Mouse (Mus musculus) cerebellum, adult 2 months (tissue): ENCODE data around the gene Ankrd55. TPM values are rescaled to one million over a fixed set of nuclear protein-coding genes. Genes with fewer than 3 reads are reported as not detected.
A peak's percentile ranks its signal among the peaks of the same experiment; 100 is the strongest.

ENCODE experiments used
- DNase-seq, 2 experiments: peaks; one replicate each; pipeline ENCODE4 v3.0.0; 2021
- H3K27ac ChIP-seq: fragments of 200-500 bp; 2 replicates; pipeline ENCODE4 v1.5.1; 2012; ENCODE audit warnings: low read length, control low read depth, inconsistent platforms; ENCODE audit not compliant: insufficient read depth
- H3K27me3 ChIP-seq: fragments of 200-500 bp; 2 replicates; pipeline ENCODE4 v1.6.1; 2012; ENCODE audit warnings: inconsistent platforms, mild to moderate bottlenecking, low read length, moderate library complexity; ENCODE audit not compliant: control insufficient read depth, insufficient read depth
- H3K4me1 ChIP-seq: fragments of 200-500 bp; 2 replicates; pipeline ENCODE4 v1.6.1; 2011; ENCODE audit warnings: low read length; ENCODE audit not compliant: control insufficient read depth, insufficient read depth
- H3K4me3 ChIP-seq: fragments of 200-500 bp; replicated peaks from 2 replicates; pipeline ENCODE3; 2011; ENCODE audit warnings: mild to moderate bottlenecking, low read depth, low read length, control low read depth; ENCODE audit not compliant: insufficient read depth
- CTCF ChIP-seq: fragments of 200-500 bp; IDR thresholded peaks from 2 replicates; pipeline ENCODE4 v1.5.1; 2011; ENCODE audit warnings: low read depth, mild to moderate bottlenecking, control low read depth, low read length, moderate library complexity, borderline replicate concordance; ENCODE audit not compliant: insufficient read depth
- POLR2A ChIP-seq: fragments of 200-500 bp; IDR thresholded peaks from 2 replicates; pipeline ENCODE4 v1.6.1; 2011; ENCODE audit warnings: low read length, control low read depth, borderline replicate concordance; ENCODE audit not compliant: insufficient read depth
- WGBS: fragments of 180-500 bp; shearing (Covaris S2); methylation state at CpG from one replicate; pipeline ENCODE4 v1.1.7; 2018; 5-methylcytosine and 5-hydroxymethylcytosine counted together
- polyA plus RNA-seq: library from polyadenylated mRNA; depleted of rRNA; stranded (reverse); fragments of >200 nt; gene quantifications from 2 replicates; pipeline ENCODE4 v1.2.3, GENCODE M21; 2012; rRNA removed

Gene Ankrd55
- 12.5 and 15.2 TPM in 2 replicates for polyA plus RNA-seq

GRCm38 (mm10) chr13:112288225-112289178 is at the start of gene Ankrd55:
Gene Ankrd55, plus strand, starts transcription at chr13:112288451.
- H3K4me3 ChIP-seq, result peak within 1 kb of the TSS; percentile 24
- TF ChIP-seq POLR2A (no peak), CTCF (no peak)
- no peaks in the 10 kb centered on the region for H3K4me1 ChIP-seq
- no peaks in the 10 kb centered on the region for H3K27me3 ChIP-seq
- H3K27ac ChIP-seq, result no peak within 1 kb of the TSS
- DNase-seq, result peak; percentile 68 to 72
- 12% methylated on average over 22 of the region's 22 CpGs for WGBS

DNA sequence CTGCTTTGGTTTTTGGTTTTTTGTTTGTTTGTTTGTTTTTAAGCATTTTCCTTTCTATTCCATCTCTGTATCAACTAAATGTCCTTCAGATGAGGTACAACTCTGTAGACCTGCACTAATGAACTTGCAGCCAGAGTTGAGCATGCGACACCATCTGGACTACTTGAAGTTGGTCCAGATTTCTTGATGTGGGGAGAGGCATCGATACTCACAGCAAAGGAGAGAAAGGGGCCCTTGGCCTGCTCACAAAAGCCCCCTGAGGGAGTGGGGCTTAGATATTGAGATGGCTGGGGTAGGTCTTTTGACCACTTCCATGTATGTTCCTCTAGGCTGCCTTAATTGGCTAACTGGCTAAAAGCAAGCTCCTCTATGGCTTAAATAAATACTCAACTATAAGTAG is 49.0 kb upstream of the Ankrd55 start:
- no peak for TF ChIP-seq POLR2A
- TF ChIP-seq CTCF, result no peak
- Histone ChIP-seq H3K4me1 (no peaks in the 10 kb centered on the region), H3K27ac (no peak overlapping the region), H3K27me3 (no peaks in the 10 kb centered on the region), H3K4me3 (no peak overlapping the region)
- DNase-seq, result no peak
- 33% methylated on average over 2 of the region's 2 CpGs for WGBS

DNA sequence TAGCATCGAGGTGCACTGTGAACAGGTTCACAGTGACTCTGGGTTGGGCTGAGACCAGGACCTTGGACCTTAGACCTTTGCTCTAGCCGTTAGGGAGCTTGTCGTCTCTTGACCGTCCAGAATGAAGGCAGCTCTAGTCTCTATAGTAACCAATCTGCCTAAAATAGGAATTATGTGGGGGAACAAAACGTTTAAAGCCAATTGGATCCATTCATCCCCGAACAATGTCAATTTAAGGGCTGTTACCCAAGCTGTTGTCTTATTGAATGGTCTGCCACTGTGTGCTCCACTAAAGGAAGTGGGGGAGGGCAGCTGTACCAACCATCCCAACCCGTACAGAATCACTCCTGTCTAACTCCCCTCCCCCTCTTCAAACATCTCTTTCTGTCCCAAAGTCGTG is 46.8 kb upstream of the Ankrd55 start:
- TF ChIP-seq POLR2A, result no peak
- TF ChIP-seq CTCF, result no peak
- 41% methylated on average over 8 of the region's 8 CpGs for WGBS
- no peaks in the 10 kb centered on the region for H3K27me3 ChIP-seq
- no peaks in the 10 kb centered on the region for H3K4me1 ChIP-seq
- H3K4me3 ChIP-seq, result no peak overlapping the region
- no peak for DNase-seq
- H3K27ac ChIP-seq, result no peak overlapping the region

DNA sequence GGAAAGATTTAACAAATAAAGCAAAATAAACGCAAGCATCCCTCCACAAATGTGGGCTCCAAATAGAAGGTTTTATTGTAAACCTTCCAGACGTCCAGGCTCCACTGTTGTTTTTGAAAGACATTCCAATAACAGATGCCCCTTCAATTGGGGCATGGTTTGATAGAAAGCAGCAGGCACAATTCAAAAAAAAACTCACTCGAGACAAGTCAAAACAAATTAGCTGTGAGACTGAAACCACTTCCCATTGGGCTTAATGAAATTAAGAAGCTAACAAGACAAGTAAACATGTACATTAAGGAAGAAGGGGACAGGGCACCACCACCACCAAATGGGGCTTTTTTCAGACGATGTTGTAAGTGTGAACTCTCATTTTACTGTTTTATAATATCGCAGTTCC is 43.1 kb upstream of the Ankrd55 start:
- no peaks in the 10 kb centered on the region for H3K27me3 ChIP-seq
- no peak overlapping the region for H3K27ac ChIP-seq
- 65% methylated on average over 5 of the region's 5 CpGs for WGBS
- no peaks in the 10 kb centered on the region for H3K4me1 ChIP-seq
- no peak overlapping the region for H3K4me3 ChIP-seq
- DNase-seq, result no peak
- TF ChIP-seq CTCF (no peak), POLR2A (no peak)

DNA sequence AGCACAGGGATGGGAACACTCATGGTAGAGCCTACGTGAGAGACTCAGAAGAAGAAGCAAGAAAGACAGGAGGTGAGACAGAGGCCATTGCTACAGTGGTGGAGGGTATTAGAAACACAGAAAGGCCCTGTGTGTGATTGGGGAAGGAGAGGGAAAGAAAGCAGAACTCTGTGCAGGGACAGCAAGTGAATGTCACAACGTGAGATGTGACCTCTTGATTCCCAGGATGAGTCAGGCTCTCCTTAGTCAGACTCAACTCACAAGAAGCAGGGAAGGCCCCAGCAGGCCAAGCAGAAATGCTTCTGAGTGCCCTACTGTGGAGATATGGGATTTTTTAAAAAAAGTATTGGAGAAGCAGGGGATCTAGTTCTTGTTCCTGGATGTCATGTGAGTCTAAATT is 36.8 kb upstream of the Ankrd55 start:
- 90% methylated on average over 2 of the region's 2 CpGs for WGBS
- Histone ChIP-seq H3K4me1 (peaks cover 3% of the 10 kb centered on the region; the same call in 1 of the 2 replicates), H3K4me3 (no peak overlapping the region), H3K27me3 (no peaks in the 10 kb centered on the region), H3K27ac (no peak overlapping the region)
- no peak for DNase-seq
- TF ChIP-seq POLR2A, result no peak
- TF ChIP-seq CTCF, result no peak

GRCm38 (mm10) chr13:112252012-112252411 is 36.2 kb upstream of the Ankrd55 start:
- no peak overlapping the region for H3K27ac ChIP-seq
- 74% methylated on average over 3 of the region's 3 CpGs for WGBS

DNA sequence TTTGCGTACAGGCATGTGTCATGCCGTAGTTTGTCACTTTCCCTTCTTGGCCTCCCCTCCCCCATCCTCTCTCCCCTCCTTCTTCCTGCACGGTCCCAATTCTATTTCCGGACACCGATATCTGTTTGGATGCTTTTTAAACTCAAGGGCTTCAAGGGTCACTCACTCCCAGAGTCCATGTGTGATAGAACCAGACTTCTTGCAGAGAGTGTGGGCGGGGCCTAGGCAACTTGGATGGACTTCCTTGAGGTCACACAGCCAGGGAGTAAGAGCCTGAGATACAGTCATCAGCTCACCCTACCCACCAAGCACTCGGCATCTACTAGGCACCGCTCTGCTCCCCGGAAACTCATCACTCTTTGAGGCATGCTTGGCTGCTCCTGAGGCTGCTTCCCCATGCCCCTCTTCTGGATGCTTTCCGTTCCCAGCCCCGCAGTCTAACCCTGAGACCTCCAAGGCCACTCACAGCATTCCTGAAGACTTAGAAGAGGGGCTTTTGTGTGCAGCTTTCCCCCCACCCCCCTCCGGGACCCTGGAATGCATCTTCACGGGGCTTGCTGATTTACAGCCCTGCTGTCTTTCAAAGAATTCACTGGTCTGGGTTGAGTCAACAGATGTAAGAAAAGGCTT is 35.1 kb upstream of the Ankrd55 start:
- H3K4me3 ChIP-seq, result no peak overlapping the region
- no peak for DNase-seq
- WGBS, result 75% methylated on average over 13 of the region's 13 CpGs
- H3K4me1 ChIP-seq, result peaks cover 3% of the 10 kb centered on the region; the same call in 1 of the 2 replicates
- H3K27ac ChIP-seq, result no peak overlapping the region
- TF ChIP-seq CTCF, result no peak
- no peaks in the 10 kb centered on the region for H3K27me3 ChIP-seq

More at GRCm38 (mm10) chr13:112252012-112252411, 36.2 kb upstream of the Ankrd55 start:
- H3K27me3 ChIP-seq, result no peaks in the 10 kb centered on the region
- no peak for DNase-seq
- peaks cover 3% of the 10 kb centered on the region; the same call in 1 of the 2 replicates for H3K4me1 ChIP-seq
- TF ChIP-seq POLR2A (no peak), CTCF (no peak)
- no peak overlapping the region for H3K4me3 ChIP-seq

- 89% methylated on average over 8 of the region's 8 CpGs for WGBS
- no peak overlapping the region for H3K27ac ChIP-seq
- H3K4me1 ChIP-seq, result peaks cover 3% of the 10 kb centered on the region; the same call in 1 of the 2 replicates
- TF ChIP-seq POLR2A (no peak), CTCF (no peak)
- H3K4me3 ChIP-seq, result no peak overlapping the region
- no peak for DNase-seq
- H3K27me3 ChIP-seq, result no peaks in the 10 kb centered on the region
Measured at GRCm38 (mm10) chr13:112254116-112254515, 34.1 kb upstream of the Ankrd55 start.
